Mouse (Mus musculus) adrenal gland, postnatal 25 days (tissue): Measurements from ENCODE around the gene Dnal1. TPM values are rescaled to one million over a fixed set of nuclear protein-coding genes. Genes with fewer than 3 reads are reported as not detected.
A peak's percentile ranks its signal among the peaks of the same experiment; 100 is the strongest.
"Not testable (repeated sequence)": the region's sequence is repeated elsewhere in the genome, so short reads cannot be mapped to it uniquely, and the experiment has no call there.

Experiments
- DNase-seq: peaks from one replicate; pipeline ENCODE4 v3.0.0; 2021; ENCODE audit warnings: mixed read lengths
- long read RNA-seq: library from polyadenylated mRNA; stranded (forward); transcript quantifications from one replicate; pipeline ENCODE4 v2.0.0, GENCODE M21; 2021
- total RNA-seq: library from RNA; stranded (reverse); gene quantifications from 2 replicates; pipeline ENCODE4 v1.2.3, GENCODE M21; 2021

Gene Dnal1
- total RNA-seq: 11.9 and 20.7 TPM in 2 replicates
- long read RNA-seq, partial matches to known transcripts: 0 of 3 reads
- long read RNA-seq, other reads (novel, unspliced or antisense): 3 of 3 reads

- DNase-seq: peak; percentile 93
Observed at GRCm38 (mm10) chr12:84114153-84114994, at the start of gene Dnal1. TSS of gene Dnal1 (plus strand) at chr12:84114366.

- DNase-seq: no peak
Observed at GRCm38 (mm10) chr12:84064621-84065020, 49.5 kb upstream of the Dnal1 start.

- no peak for DNase-seq
Observed at GRCm38 (mm10) chr12:84067752-84068151, 46.4 kb upstream of the Dnal1 start.

GRCm38 (mm10) chr12:84068296-84068695 lies 45.9 kb upstream of the Dnal1 start:
- no peak for DNase-seq

DNA sequence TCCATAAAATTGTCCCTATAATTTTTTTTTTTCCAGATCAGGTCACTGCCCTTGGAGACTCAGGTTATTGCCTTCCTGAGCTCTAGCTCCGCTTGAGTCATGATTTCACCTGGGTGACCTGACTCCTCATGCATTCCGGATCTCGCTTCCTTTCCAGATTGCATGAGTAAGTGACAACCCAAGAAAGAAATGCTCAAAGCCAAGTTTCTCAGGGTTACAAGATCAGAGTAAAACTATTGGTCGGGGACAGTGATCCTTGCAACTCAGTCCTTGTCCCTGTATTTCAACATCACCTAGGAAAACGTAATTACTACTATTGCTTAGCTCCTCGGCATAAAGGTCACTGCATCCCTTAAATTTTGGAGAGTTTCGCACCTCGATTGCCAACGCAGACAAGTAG lies 45.2 kb upstream of the Dnal1 start, which contains the start of gene Acot5:
TSS of gene Acot5 (plus strand) at position 340 of the 400 bp plus-strand sequence.
- DNase-seq: no peak

DNA sequence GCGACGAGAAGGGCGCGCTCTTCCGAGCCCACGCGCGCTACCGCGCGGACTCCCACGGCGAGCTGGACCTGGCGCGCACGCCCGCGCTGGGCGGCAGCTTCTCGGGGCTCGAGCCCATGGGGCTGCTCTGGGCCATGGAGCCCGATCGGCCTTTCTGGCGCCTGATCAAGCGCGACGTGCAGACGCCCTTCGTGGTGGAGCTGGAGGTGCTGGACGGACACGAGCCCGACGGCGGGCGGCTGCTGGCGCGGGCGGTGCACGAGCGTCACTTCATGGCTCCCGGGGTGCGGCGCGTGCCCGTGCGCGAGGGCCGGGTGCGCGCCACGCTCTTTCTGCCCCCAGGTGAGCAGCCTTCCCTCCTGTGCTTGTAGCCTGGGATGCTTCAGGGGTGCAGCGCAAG lies 44.6 kb upstream of the Dnal1 start:
- DNase-seq: peak; percentile 45

GRCm38 (mm10) chr12:84071696-84072095 lies 42.5 kb upstream of the Dnal1 start:
- DNase-seq: no peak

DNA sequence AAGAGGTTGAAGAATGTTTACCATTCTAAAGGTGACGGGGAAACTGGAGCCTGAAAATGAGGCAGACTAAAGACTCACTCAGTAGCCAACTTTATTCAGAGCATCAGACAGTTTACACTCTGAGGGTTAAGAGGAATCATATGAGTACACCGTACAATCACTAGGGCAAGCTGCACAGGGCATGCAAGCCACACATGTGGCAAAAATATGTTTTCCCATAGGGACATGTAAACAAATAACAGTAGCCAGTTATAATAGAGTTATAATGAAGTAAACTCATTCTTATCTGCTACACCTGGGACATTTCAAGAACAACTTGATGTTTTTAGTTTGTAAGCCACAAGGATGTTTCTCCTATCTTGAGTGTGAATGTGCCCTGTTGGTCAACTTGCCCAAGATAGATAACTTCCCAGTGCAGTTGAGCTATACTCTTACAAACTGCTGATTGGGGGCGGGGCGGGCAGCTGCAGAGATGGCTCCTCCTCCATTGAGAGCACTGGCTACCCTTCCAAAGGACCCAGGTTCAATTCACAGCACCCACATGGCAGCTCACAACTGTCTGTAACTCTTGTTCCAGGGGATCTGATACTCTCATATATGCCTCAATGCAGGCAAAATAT lies 36.7 kb upstream of the Dnal1 start:
- DNase-seq: no peak

- no peak for DNase-seq
Observed at GRCm38 (mm10) chr12:84083842-84084241, 30.3 kb upstream of the Dnal1 start.

DNA sequence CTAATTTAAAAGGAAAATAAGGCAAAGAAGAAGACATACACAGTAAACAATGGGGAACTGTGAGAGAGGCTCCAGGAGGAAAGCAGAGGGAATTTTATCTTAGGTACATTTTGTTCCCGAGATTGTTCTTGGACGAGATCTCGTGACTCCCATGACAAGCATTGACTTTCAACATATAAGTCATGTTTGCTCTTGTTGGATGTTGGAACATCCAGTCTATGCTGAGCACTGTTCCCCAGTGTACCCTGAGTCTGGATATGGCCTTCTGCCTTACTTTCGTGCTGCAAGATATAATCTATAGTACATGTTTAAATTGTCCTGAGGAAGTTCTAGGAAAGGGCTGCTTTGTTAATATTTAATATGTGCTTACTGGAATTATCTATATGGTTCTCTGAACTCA lies 29.6 kb upstream of the Dnal1 start:
- DNase-seq: no peak

- DNase-seq: not testable (repeated sequence)
Observed at GRCm38 (mm10) chr12:84094666-84095065, 19.5 kb upstream of the Dnal1 start.

DNA sequence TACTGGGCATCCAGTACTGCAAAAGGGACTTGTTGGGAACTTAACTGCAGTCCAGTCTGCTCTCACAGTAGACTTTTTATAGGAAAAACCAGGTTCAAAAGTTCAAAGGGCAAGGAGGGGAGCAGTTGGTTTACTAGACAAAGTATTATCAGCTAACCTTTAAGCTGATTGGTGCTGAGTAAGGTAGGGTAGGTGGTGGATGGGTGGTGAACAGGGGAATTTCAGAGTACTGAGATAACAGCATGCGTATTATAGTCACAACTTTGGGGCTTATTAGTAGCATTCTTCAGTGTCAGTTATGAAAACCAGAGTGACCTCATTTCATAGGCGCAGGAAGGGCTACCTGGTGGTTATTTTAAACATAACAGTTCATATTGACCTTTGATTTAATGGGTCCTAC lies 14.6 kb upstream of the Dnal1 start:
- DNase-seq: no peak

- DNase-seq: no peak
Observed at GRCm38 (mm10) chr12:84100071-84100470, 14.1 kb upstream of the Dnal1 start.

- peak; percentile 43 for DNase-seq
Observed at GRCm38 (mm10) chr12:84100604-84101492, 13.3 kb upstream of the Dnal1 start, which contains the start of gene Acot6. TSS of gene Acot6 (plus strand) at chr12:84100654.

GRCm38 (mm10) chr12:84101493-84101845 lies 12.7 kb upstream of the Dnal1 start:
- no peak for DNase-seq

DNA sequence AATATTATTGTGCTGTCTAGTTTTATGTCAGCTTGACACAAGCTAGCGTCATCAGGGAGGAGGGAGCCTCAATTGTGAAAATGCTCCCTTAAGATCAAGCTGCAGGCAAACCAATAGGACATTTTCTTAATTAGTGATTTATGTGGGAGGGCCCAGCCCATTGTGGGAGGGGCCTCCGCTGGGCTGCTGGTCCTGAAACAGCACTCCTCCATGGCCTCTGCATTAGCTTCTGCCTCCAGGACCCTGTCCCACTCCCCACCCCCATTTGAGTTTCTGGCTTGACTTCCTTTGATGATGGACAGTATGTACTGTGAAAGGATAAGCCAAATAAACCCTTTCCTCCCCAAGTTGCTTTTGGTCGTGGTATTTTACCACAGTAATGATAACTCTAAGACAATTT lies 7.2 kb upstream of the Dnal1 start:
- DNase-seq: no peak

GRCm38 (mm10) chr12:84107692-84108091 lies 6.5 kb upstream of the Dnal1 start:
- no peak for DNase-seq

DNA sequence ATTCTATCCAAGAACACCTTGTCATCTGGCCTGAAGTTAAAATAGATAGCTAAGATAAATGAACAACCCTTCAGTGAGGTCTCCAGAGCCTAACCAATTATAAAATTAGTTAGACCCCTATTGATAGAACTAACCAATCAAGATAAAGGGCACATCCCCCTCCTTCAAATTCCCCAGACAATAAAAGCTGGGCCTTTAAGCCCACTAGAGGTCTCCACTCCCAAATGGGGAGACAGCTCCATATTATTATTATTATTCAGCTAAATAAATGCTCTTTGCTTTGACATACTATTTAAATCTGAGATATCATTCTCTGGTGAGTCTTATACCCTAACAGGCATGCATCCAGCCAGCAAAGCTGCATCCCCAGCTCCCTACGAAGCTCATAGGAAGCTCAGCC lies 4.2 kb upstream of the Dnal1 start:
- DNase-seq: no peak

DNA sequence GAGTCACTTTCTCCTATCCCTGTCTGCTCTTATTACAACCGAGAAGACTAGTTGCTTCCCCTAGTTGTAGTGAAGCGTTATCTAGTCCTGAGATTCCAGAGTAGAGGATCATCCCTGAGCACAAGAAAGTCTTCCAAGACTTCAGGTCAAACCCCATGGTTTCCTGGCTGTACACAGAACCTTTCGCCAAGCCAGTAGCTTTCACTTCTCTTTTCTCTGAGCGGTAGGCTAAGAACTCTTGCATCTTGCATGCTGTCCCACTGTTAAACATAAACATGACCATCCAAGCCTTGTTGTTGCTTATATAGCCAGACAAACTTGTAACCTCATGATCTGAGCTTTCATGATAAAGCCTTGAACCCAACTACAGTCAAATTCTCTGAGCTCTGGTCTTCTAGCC lies 3.4 kb upstream of the Dnal1 start:
- no peak for DNase-seq

DNA sequence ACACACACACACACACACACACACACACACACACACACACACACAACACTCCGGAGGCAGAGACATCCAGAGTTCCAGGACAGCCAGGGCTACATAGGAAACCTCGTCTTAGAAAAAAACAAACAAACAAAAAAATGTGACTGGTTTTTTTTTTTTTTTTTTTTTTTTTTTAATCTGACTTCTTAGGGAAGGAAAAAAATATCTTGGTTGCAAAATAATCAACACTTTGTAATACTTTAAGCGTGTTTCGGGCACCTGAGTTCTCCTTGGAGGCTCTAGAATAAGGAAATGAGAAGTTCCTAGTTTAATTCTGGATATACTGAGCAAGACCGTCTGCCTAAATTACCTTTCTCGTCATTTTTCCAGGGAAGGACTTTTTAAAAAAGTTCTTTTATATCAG lies 490 bp upstream of the Dnal1 start:
- no peak for DNase-seq

GRCm38 (mm10) chr12:84119584-84119983 lies 5.4 kb downstream of the Dnal1 start:
- DNase-seq: no peak

DNA sequence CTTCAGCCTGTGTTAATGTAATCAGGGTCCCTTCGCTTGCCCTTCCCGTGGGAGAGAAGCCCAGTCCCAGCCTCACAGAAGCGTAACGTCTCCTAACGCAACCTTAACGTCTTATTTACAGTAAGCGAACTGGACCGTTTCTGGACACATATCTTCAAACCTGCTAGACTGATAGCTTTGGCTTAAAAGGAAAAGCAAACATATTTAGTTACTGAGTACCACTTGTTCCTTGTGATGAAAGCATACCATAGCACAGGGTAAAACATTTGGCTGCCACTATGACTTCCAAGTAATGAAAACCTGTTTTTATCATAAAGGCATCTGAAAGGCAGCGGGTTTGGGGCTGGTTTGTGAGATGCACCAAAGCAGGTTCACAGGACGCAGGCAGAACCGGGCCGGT lies 11.7 kb downstream of the Dnal1 start:
- no peak for DNase-seq

DNA sequence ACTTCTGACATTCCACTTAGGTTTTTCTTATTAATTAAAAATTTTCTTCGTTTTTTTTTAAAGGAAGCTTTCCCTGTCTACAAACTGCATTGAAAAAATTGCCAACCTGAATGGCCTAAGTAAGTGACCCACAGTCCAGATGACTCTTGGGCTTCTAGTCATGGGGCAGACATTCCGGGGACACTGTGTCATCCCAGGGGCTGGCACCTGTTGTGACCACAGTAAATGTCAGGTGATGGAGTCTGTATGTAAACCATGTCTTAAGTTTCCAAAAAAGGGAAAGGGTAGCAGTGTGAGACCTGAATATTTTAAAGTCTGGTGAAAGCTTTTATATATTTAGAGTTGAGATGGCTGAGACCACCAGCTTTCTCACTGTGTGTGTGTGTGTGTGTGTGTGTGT lies 12.7 kb downstream of the Dnal1 start:
- DNase-seq: no peak
